Mouse (Mus musculus) hindbrain, embryonic 12.5 days (tissue): ENCODE measurements around the gene Enam. TPM values are rescaled to one million over a fixed set of nuclear protein-coding genes. Genes with fewer than 3 reads are reported as not detected.
"Not testable (repeated sequence)": the region's sequence is repeated elsewhere in the genome, so short reads cannot be mapped to it uniquely, and the experiment has no call there.

Experiments used
- ATAC-seq: fragments of 200-750 bp; cut with Nextera tagmentation; 2 replicates; pipeline ENCODE4 v1.8.0; 2017; ENCODE audit warnings: moderate TSS enrichment; ENCODE audit not compliant: low FRiP score
- H3K27ac ChIP-seq: fragments of 300-500 bp; sonication (generic); 2 replicates; pipeline ENCODE4 v1.5.1; 2016; ENCODE audit warnings: mild to moderate bottlenecking
- H3K27me3 ChIP-seq: fragments of 300-500 bp; sonication (generic); 2 replicates; pipeline ENCODE4 v1.6.1; 2016; ENCODE audit warnings: mild to moderate bottlenecking
- H3K36me3 ChIP-seq: fragments of 300-500 bp; sonication (generic); 2 replicates; pipeline ENCODE4 v1.6.1; 2016; ENCODE audit warnings: mild to moderate bottlenecking
- H3K4me1 ChIP-seq: fragments of 300-500 bp; sonication (generic); 2 replicates; pipeline ENCODE4 v1.6.1; 2016
- H3K4me2 ChIP-seq: fragments of 300-500 bp; sonication (generic); replicated peaks from 2 replicates; pipeline ENCODE4 v1.6.1; 2016; ENCODE audit warnings: mild to moderate bottlenecking
- H3K4me3 ChIP-seq: fragments of 300-500 bp; sonication (generic); 2 replicates; pipeline ENCODE4 v1.5.1; 2016; ENCODE audit warnings: mild to moderate bottlenecking
- H3K9ac ChIP-seq: fragments of 300-500 bp; sonication (generic); 2 replicates; pipeline ENCODE4 v1.6.1; 2016; ENCODE audit warnings: mild to moderate bottlenecking, moderate library complexity
- H3K9me3 ChIP-seq: fragments of 300-500 bp; sonication (generic); replicated peaks from 2 replicates; pipeline ENCODE4 v1.6.1; 2016; ENCODE audit warnings: mild to moderate bottlenecking
- WGBS: fragments of 180-500 bp; shearing (Covaris S2); methylation state at CpG from one replicate; pipeline ENCODE4 v1.1.7; 2016; 5-methylcytosine and 5-hydroxymethylcytosine counted together
- polyA plus RNA-seq: library from polyadenylated mRNA; unstranded; fragments of >200 nt; fragmentation: Nextera tagmentation; extraction: Ambion mirVana; gene quantifications from 2 replicates; pipeline ENCODE4 v1.2.1, GENCODE M21; 2016

The Enam gene
- polyA plus RNA-seq, 1 experiment from 2014 or later, result not detected

GRCm38 (mm10) chr5:88540845-88541244 is 53.1 kb downstream of the Enam start:
- Histone ChIP-seq H3K4me3 (no peak overlapping the region), H3K9ac (no peak overlapping the region), H3K9me3 (no peaks in the 10 kb centered on the region), H3K36me3 (no peaks in the 10 kb centered on the region), H3K27me3 (no peaks in the 10 kb centered on the region), H3K4me1 (no peaks in the 10 kb centered on the region), H3K27ac (no peak overlapping the region), H3K4me2 (no peak overlapping the region)
- no peak for ATAC-seq

- Histone ChIP-seq H3K9me3 (no peaks in the 10 kb centered on the region), H3K27me3 (no peaks in the 10 kb centered on the region), H3K9ac (no peak overlapping the region), H3K4me1 (no peaks in the 10 kb centered on the region), H3K4me2 (no peak overlapping the region), H3K36me3 (no peaks in the 10 kb centered on the region), H3K27ac (no peak overlapping the region), H3K4me3 (no peak overlapping the region)
- 62% methylated on average over 5 of the region's 5 CpGs for WGBS
- ATAC-seq, result peak; percentile 56; the same call in 1 of the 2 replicates
Observed at GRCm38 (mm10) chr5:88542651-88543282, 55.0 kb downstream of the Enam start.

- WGBS, result 91% methylated on average over 1 of the region's 1 CpGs
- H3K4me1 ChIP-seq, H3K36me3 ChIP-seq, H3K9ac ChIP-seq, H3K4me3 ChIP-seq, H3K27me3 ChIP-seq, H3K27ac ChIP-seq, ATAC-seq, H3K9me3 ChIP-seq, H3K4me2 ChIP-seq: not testable (repeated sequence)
Observed at GRCm38 (mm10) chr5:88544411-88544810, 56.6 kb downstream of the Enam start.

- Histone ChIP-seq H3K9ac (no peak overlapping the region), H3K4me3 (no peak overlapping the region), H3K27ac (no peak overlapping the region), H3K4me1 (no peaks in the 10 kb centered on the region), H3K27me3 (no peaks in the 10 kb centered on the region), H3K4me2 (no peak overlapping the region), H3K9me3 (no peaks in the 10 kb centered on the region), H3K36me3 (no peaks in the 10 kb centered on the region)
- 90% methylated on average over 7 of the region's 7 CpGs for WGBS
- ATAC-seq, result no peak
Observed at GRCm38 (mm10) chr5:88545536-88545935, 57.8 kb downstream of the Enam start.

- Histone ChIP-seq H3K27ac (peak overlapping the region; percentile 90), H3K4me3 (peak overlapping the region; percentile 82), H3K27me3 (no peaks in the 10 kb centered on the region), H3K9me3 (no peaks in the 10 kb centered on the region), H3K36me3 (peaks cover 9% of the 10 kb centered on the region; the same call in 1 of the 2 replicates), H3K9ac (peak overlapping the region; percentile 64), H3K4me2 (peak overlapping the region; percentile 53), H3K4me1 (peaks cover 17% of the 10 kb centered on the region)
- ATAC-seq, result peak; percentile 68
- 8% methylated on average over 29 of the region's 29 CpGs for WGBS
Observed at GRCm38 (mm10) chr5:88553271-88554085, 65.7 kb downstream of the Enam start.

- WGBS, result under 1% methylated on average over 69 of the region's 76 CpGs
- no peaks in the 10 kb centered on the region for H3K27me3 ChIP-seq
- peak within 1 kb of the TSS; percentile 88 for H3K9ac ChIP-seq
- ATAC-seq, result peak; percentile 98
- peak within 1 kb of the TSS; percentile 90 for H3K27ac ChIP-seq
- no peaks in the 10 kb centered on the region for H3K9me3 ChIP-seq
- peaks cover 17% of the 10 kb centered on the region for H3K4me1 ChIP-seq
- peaks cover 9% of the 10 kb centered on the region; the same call in 1 of the 2 replicates for H3K36me3 ChIP-seq
- H3K4me2 ChIP-seq, result peak within 1 kb of the TSS; percentile 98
- peak within 1 kb of the TSS; percentile 82 for H3K4me3 ChIP-seq
Observed at GRCm38 (mm10) chr5:88554086-88554886, 66.5 kb downstream of the Enam start, which contains the start of gene Utp3. TSS of gene Utp3 (plus strand) at chr5:88554462.

Other genes with a start within 250 kb of the Enam start
- not detected in 2 replicates for gene Gm7714, start 219.1 kb upstream of the Enam start, polyA plus RNA-seq
- gene Prol1, start 170.7 kb upstream of the Enam start, polyA plus RNA-seq, result not detected in 2 replicates
- not detected in 2 replicates for gene Amtn, start 111.9 kb upstream of the Enam start, polyA plus RNA-seq
- not detected in 2 replicates for gene Ambn, start 32.0 kb upstream of the Enam start, polyA plus RNA-seq
- 0.27 and 0.35 TPM in 2 replicates for gene Jchain, start 39.9 kb downstream of the Enam start, polyA plus RNA-seq
- 60.9 and 62.7 TPM in 2 replicates for gene Utp3, start 66.5 kb downstream of the Enam start, polyA plus RNA-seq
- gene Rufy3, start 77.1 kb downstream of the Enam start, polyA plus RNA-seq, result 229 and 258 TPM in 2 replicates
- 88.6 and 88.9 TPM in 2 replicates for gene Grsf1, start 188.2 kb downstream of the Enam start, polyA plus RNA-seq
- gene Mob1b, start 232.9 kb downstream of the Enam start, polyA plus RNA-seq, result 14.7 and 16.2 TPM in 2 replicates